Mouse (Mus musculus) kidney, adult 10 weeks (tissue): ENCODE data around the gene Cd22. TPM values are rescaled to one million over a fixed set of nuclear protein-coding genes. Genes with fewer than 3 reads are reported as not detected.

Source experiments
- polyA plus RNA-seq: library from polyadenylated mRNA; stranded (reverse); fragments of 350-450 nt; fragmentation: Illumina TruSeq; extraction: RNeasy Lipid Tissue Mini Kit (QIAGEN cat#74804); gene quantifications from one replicate; pipeline ENCODE4 v1.2.3, GENCODE M21; 2014; ENCODE audit warnings: low read depth, low replicate concordance

Cd22 gene
- not detected for polyA plus RNA-seq

GRCm38 (mm10) chr7:30880176-30880575, at the start of gene Cd22:
Gene Cd22 (minus strand): TSS chr7:30880342.

DNA sequence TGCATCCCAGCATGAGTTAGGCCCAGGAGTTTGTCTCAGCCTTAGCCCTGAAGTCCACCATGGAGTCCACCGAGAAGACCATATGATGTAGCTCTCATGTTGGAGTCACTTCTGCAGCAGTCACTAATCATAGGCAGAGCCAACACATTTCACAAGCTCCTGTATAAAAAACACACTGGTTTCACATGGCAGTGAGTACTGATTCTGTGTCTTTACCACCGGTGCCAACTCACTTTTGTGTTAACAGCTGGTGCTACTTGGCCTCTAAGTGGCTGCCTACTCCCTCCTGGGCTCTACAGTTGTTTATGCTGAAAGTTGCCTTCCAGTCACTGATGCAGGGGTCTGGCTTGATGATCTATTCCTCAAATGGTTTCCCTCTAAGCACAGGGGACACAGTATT, 44.4 kb upstream of the Cd22 start, which contains the start of gene Hamp2:
TSS of gene Hamp2 (minus strand) at position 101 of the 400 bp plus-strand sequence.

GRCm38 (mm10) chr7:30914732-30915131, 34.6 kb upstream of the Cd22 start, which contains the start of gene Mag:
Gene Mag (minus strand): TSS chr7:30914873.

DNA sequence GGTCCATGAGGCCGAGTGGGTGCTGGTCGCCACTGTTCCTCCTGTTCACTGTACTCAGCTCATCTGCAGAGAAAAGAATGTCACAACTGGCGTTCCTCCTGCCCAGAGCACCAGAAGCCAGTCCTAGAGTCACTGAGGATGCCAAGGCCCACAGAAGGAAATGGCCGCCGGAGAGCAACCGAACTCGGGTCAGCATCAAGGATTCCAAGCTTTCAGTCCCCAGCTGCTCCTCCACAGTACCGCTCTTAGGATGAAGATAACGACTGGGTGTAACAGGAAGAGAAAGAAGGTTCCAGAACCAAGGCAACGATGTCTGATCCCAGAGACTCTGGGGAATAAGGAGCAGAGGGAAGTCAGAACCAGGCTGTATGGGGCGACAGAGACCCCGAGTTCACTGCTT, 18.7 kb downstream of the Cd22 start, which contains the start of gene Ffar1:
TSS of gene Ffar1 (minus strand) at position 101 of the 400 bp plus-strand sequence.

GRCm38 (mm10) chr7:30856078-30856477, 24.1 kb downstream of the Cd22 start, which contains the start of gene Ffar3:
Gene Ffar3 (minus strand): TSS chr7:30856178.

DNA sequence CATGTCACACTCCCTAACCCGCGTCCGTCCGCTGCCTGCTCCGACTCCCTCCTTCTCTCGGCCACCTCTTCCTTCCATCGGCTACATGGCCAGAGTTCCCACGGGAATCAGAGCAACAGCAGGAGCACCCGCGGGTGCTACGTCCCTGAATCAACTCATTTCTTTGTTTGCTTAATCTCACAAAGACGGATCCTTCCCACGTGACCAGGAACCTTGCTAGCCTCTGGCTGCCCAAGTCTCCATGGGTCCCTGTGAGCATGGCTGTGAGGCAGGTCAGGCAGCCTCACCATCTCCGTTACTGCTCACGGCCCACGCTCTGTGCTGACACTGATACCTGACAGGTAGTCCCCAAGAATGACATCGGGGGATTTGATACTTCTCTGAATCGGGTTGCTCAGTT, 56.5 kb downstream of the Cd22 start, which contains the start of gene Ffar2:
TSS of gene Ffar2 (minus strand) at position 101 of the 400 bp plus-strand sequence.

Other genes starting within 250 kb of the Cd22 start
- gene Etv2, start 244.5 kb downstream of the Cd22 start, polyA plus RNA-seq = not detected
- gene Rbm42, start 230.0 kb downstream of the Cd22 start, polyA plus RNA-seq = 0.40 TPM
- 1.5 TPM for gene Haus5, start 215.3 kb downstream of the Cd22 start, polyA plus RNA-seq
- gene Pmis2, start 208.7 kb downstream of the Cd22 start, polyA plus RNA-seq = not detected
- gene 2200002J24Rik, start 181.4 kb downstream of the Cd22 start, polyA plus RNA-seq = not detected
- gene Atp4a, start 168.1 kb downstream of the Cd22 start, polyA plus RNA-seq = 6.0 TPM
- gene Tmem147, start 150.8 kb downstream of the Cd22 start, polyA plus RNA-seq = 25.1 TPM
- not detected for gene Gapdhs, start 136.7 kb downstream of the Cd22 start, polyA plus RNA-seq
- 0.24 TPM for gene Sbsn, start 128.9 kb downstream of the Cd22 start, polyA plus RNA-seq
- not detected for gene Dmkn, start 116.6 kb downstream of the Cd22 start, polyA plus RNA-seq
- gene Krtdap, start 92.4 kb downstream of the Cd22 start, polyA plus RNA-seq = not detected
- not detected for gene Ffar2, start 56.6 kb downstream of the Cd22 start, polyA plus RNA-seq
- not detected for gene Ffar3, start 24.2 kb downstream of the Cd22 start, polyA plus RNA-seq
- gene Ffar1, start 18.8 kb downstream of the Cd22 start, polyA plus RNA-seq = not detected
- not detected for gene Mag, start 34.5 kb upstream of the Cd22 start, polyA plus RNA-seq
- gene Hamp2, start 44.3 kb upstream of the Cd22 start, polyA plus RNA-seq = not detected
- gene Hamp, start 63.7 kb upstream of the Cd22 start, polyA plus RNA-seq = not detected
- 37.8 TPM for gene Usf2, start 76.5 kb upstream of the Cd22 start, polyA plus RNA-seq
- 1.5 TPM for gene Lsr, start 93.1 kb upstream of the Cd22 start, polyA plus RNA-seq
- 3.2 TPM for gene Fam187b, start 93.4 kb upstream of the Cd22 start, polyA plus RNA-seq
- 3.3 TPM for gene Fxyd5, start 162.1 kb upstream of the Cd22 start, polyA plus RNA-seq
- not detected for gene Fxyd7, start 171.1 kb upstream of the Cd22 start, polyA plus RNA-seq
- not detected for gene Fxyd1, start 176.9 kb upstream of the Cd22 start, polyA plus RNA-seq
- gene Lgi4, start 179.0 kb upstream of the Cd22 start, polyA plus RNA-seq = 0.12 TPM
- gene Fxyd3, start 196.4 kb upstream of the Cd22 start, polyA plus RNA-seq = not detected
- gene Hpn, start 234.9 kb upstream of the Cd22 start, polyA plus RNA-seq = 7.6 TPM
- 1.9 TPM for gene Scn1b, start 246.7 kb upstream of the Cd22 start, polyA plus RNA-seq